Mouse (Mus musculus) stomach, embryonic 16.5 days (tissue): ENCODE results near the gene St7. TPM values are rescaled to one million over a fixed set of nuclear protein-coding genes. Genes with fewer than 3 reads are reported as not detected.

Source experiments
- polyA plus RNA-seq: library from polyadenylated mRNA; unstranded; fragments of >200 nt; fragmentation: Nextera tagmentation; extraction: Ambion mirVana; gene quantifications from 2 replicates; pipeline ENCODE4 v1.2.1, GENCODE M21; 2015

Gene St7
- polyA plus RNA-seq, 1 experiment from 2014 or later, result 21.5 TPM

Other genes starting within 250 kb of the St7 start
- gene Met, start 229.1 kb upstream of the St7 start, polyA plus RNA-seq, result 12.3 and 13.4 TPM in 2 replicates
- gene Capza2, start 56.7 kb upstream of the St7 start, polyA plus RNA-seq, result 224 and 241 TPM in 2 replicates